Mouse (Mus musculus): ENCODE results near the gene Slit1. TPM values are rescaled to one million over a fixed set of nuclear protein-coding genes. Genes with fewer than 3 reads are reported as not detected.

Slit1 gene
- polyA plus RNA-seq, 1 experiment from 2014 or later: 0.32 TPM

DNA sequence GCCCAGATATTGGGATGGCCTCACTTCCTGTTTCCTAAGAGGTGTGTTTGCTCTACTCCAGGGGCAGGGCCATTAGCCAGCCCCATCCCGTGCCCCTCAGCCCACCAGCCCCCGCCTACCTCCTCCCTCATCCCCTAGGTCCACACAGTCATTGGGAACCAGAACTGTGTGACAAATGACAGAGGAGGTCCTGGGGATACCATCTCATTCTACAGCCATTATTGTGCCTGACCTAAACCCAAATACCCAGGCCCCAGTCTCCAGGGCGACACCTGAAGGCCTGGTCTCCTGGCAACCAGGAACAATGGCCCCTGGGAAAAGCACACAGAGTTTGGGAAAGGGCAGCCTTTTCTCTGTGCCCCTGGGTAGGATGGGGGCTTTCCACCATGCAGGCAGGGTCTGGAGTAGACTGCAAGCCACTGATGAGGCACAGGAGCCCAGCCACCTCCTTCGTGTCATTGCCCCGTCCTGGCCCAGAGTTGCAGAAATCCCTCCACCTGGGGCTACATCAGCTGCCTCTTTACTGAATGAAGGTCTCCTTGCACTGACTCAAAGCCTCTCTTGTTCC is 44.5 kb downstream of the Slit1 start:
- Histone ChIP-seq H3K27ac (replicated peaks) (no peak overlapping the region), H3K36me3 (no peaks in the 10 kb centered on the region), H3K4me1 (peaks cover 14% of the 10 kb centered on the region), H3K9me3 (no peaks in the 10 kb centered on the region), H3K9ac (no peak overlapping the region), H3K4me3 (no peak overlapping the region), H3K4me2 (no peak overlapping the region), H3K27me3 (replicated peaks) (peaks cover 64% of the 10 kb centered on the region)
- ATAC-seq (ENCODE audit: extremely low read depth, insufficient number of reproducible peaks, low FRiP score, low TSS enrichment): no peak
- WGBS: 67% methylated on average over 5 of the region's 5 CpGs

DNA sequence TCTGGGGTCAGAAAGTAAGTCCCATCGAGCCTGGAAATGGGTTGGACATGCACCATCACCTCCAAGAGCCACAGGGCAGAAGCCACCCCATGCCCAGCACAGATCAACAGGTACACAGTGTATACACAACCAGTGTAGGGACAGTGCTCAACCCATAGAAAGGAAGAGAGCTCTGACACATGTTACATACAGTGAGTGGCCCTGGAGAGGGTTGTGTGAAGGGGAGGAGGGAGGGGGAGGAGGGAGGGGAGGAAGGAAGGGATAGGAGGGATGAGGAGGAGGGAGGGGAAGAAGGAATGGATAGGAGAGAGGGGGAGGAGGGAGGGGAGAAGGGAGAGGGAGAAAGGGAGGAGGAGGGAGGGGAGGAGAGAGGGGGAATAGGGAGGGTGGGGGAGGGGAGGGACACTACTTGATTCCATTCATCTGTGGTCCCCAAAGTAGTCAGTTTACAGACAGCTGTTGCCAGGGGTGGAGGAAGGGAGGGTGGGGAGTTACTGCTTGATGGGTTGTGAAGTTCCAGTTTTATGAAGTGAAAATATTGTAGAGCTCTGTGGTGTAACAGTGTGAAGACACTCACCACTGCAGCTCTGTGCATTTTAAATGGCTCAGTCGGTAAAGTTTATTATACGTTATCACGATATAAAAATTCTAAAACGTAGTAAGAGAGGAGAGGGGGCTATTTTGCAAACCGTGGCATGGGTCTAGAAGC is 45.5 kb downstream of the Slit1 start:
- no peak overlapping the region for H3K9ac ChIP-seq
- no peak for ATAC-seq (ENCODE audit: extremely low read depth, insufficient number of reproducible peaks, low FRiP score, low TSS enrichment)
- H3K36me3 ChIP-seq: no peaks in the 10 kb centered on the region
- WGBS: 59% methylated on average over 6 of the region's 6 CpGs
- peaks cover 19% of the 10 kb centered on the region for H3K4me1 ChIP-seq
- H3K27ac ChIP-seq (replicated peaks): no peak overlapping the region
- H3K27me3 ChIP-seq (replicated peaks): peaks cover 72% of the 10 kb centered on the region
- H3K9me3 ChIP-seq: no peaks in the 10 kb centered on the region
- H3K4me2 ChIP-seq: no peak overlapping the region
- no peak overlapping the region for H3K4me3 ChIP-seq

DNA sequence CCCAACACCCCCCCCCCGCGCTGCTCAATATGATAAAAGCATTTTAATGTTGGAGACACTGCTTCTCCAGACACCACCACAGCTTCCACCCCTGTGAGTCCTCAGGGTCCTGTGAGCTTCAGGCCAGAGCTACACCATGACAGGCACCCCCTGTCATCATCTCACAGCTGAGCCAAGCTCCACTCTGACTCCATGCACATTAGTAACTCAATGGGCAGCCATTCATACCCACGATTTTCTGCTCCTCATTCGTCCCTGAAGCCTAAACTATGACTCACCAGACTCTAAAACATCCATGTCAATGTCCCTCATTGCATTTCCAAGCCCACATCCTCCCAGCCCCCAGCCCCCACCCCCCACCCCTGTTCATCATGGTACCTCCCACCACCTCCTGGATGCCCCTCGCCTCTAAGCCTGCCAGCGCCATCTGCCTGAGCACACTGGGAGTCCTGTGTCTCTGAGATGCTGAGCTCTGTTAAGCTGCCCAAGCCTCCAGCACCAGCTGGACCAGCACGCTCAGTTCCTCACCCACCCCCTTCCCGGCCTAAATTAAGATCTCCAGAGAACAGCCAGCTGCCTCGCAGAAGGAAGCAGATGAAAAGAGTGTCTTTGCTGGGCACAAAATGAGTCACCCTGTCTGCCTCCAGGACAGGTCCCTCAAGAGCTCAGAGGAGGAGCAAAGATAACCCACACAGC is 46.2 kb downstream of the Slit1 start:
- H3K4me1 ChIP-seq: peaks cover 19% of the 10 kb centered on the region
- WGBS: 33% methylated on average over 9 of the region's 9 CpGs
- no peak for ATAC-seq (ENCODE audit: extremely low read depth, insufficient number of reproducible peaks, low FRiP score, low TSS enrichment)
- H3K27me3 ChIP-seq (replicated peaks): peaks cover 74% of the 10 kb centered on the region
- H3K36me3 ChIP-seq: no peaks in the 10 kb centered on the region
- no peak overlapping the region for H3K27ac ChIP-seq (replicated peaks)
- no peak overlapping the region for H3K4me2 ChIP-seq
- no peak overlapping the region for H3K4me3 ChIP-seq
- no peak overlapping the region for H3K9ac ChIP-seq
- no peaks in the 10 kb centered on the region for H3K9me3 ChIP-seq

DNA sequence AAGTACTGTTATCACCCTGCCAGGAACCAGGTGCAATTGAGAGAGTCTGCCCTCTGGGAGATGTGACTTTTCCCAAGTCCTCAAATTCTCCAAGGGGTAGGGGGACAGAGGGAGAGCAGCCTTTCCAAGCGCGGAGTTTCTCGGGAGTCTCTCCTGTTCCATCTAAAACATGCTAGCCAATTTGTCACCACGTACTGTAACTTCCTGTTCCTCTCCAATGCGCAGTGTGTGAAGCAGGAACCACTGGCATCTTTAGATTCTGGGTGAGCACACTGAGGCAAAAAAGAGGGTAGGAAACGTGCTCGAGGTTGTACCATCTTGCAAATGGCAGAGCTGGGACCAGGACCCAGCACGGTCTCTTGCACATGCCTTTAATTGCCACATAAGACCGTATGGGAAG is 47.0 kb downstream of the Slit1 start:
- Histone ChIP-seq H3K4me3 (no peak overlapping the region), H3K4me1 (peaks cover 19% of the 10 kb centered on the region), H3K9ac (no peak overlapping the region), H3K27ac (replicated peaks) (no peak overlapping the region), H3K36me3 (no peaks in the 10 kb centered on the region), H3K9me3 (no peaks in the 10 kb centered on the region), H3K27me3 (replicated peaks) (peaks cover 79% of the 10 kb centered on the region), H3K4me2 (no peak overlapping the region)
- 70% methylated on average over 9 of the region's 9 CpGs for WGBS
- no peak for ATAC-seq (ENCODE audit: extremely low read depth, insufficient number of reproducible peaks, low FRiP score, low TSS enrichment)

DNA sequence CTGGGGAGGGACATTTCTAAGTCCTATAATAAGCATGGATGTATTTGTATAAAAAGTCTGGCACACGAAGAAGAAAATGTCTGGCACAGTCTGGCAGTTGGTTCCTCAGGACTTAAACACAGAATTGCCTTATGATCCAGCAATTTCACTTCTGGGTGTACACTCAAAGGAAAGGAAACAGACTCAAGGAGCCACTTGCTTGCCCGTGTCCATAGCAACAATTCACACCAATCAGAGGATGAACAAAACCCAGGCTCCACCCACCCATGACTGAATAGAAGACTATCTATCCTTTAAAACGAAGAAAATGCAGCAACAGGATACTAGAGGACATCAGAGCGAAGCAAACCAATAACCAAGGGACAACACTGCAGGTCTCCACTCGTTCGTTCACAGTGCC is 48.4 kb downstream of the Slit1 start:
- H3K9ac ChIP-seq: no peak overlapping the region
- H3K27ac ChIP-seq (replicated peaks): no peak overlapping the region
- peaks cover 19% of the 10 kb centered on the region for H3K4me1 ChIP-seq
- H3K9me3 ChIP-seq: no peaks in the 10 kb centered on the region
- 69% methylated on average over 6 of the region's 6 CpGs for WGBS
- H3K27me3 ChIP-seq (replicated peaks): peaks cover 77% of the 10 kb centered on the region
- H3K4me3 ChIP-seq: no peak overlapping the region
- no peak overlapping the region for H3K4me2 ChIP-seq
- H3K36me3 ChIP-seq: no peaks in the 10 kb centered on the region
- ATAC-seq (ENCODE audit: extremely low read depth, insufficient number of reproducible peaks, low FRiP score, low TSS enrichment): no peak

DNA sequence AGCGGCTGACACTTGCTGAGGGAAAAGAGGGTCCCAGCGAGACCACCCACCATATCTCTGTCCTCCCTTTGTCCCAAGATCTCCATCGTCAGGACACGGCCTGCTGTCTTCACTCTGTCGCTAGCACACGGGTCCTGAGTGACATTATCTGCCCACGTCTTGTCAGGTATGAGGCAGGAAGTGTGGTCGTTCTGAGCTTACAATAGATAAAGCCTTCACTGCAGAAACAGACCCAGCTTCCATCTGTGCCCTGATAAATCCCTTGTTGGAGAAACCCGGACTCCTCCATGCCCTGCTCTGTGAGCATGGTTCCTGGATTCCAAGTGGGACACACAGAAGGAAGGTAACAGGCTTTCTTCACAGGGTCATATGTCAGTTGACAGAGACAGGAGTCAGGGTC is 48.9 kb downstream of the Slit1 start:
- Histone ChIP-seq H3K4me3 (no peak overlapping the region), H3K4me2 (no peak overlapping the region), H3K27me3 (replicated peaks) (peaks cover 78% of the 10 kb centered on the region), H3K9me3 (no peaks in the 10 kb centered on the region), H3K4me1 (peaks cover 19% of the 10 kb centered on the region), H3K27ac (replicated peaks) (no peak overlapping the region), H3K9ac (no peak overlapping the region), H3K36me3 (no peaks in the 10 kb centered on the region)
- 22% methylated on average over 9 of the region's 9 CpGs for WGBS
- ATAC-seq (ENCODE audit: extremely low read depth, insufficient number of reproducible peaks, low FRiP score, low TSS enrichment): no peak

DNA sequence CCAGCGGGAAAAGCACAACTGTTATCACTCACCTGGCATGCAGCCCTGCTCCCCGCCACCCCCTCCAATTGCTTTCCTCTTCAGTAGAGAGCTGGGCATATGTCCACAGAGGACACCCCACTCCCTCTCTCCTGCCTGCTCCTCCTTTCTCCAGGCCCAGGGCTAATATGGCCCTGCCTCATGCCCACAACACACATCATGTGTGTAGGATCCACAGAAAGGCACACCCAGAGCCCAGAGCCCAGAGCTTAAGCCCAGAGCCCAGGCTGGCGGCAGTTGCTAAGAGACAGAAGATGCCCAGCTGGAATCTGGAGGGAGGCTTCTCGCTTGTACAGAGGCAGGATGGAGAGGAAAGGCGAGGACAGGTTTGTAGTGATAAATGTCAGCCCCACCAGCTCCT is 49.7 kb downstream of the Slit1 start:
- no peaks in the 10 kb centered on the region for H3K36me3 ChIP-seq
- H3K4me2 ChIP-seq: no peak overlapping the region
- ATAC-seq (ENCODE audit: extremely low read depth, insufficient number of reproducible peaks, low FRiP score, low TSS enrichment): no peak
- H3K27me3 ChIP-seq (replicated peaks): peaks cover 79% of the 10 kb centered on the region
- no peak overlapping the region for H3K27ac ChIP-seq (replicated peaks)
- peaks cover 19% of the 10 kb centered on the region for H3K4me1 ChIP-seq
- no peak overlapping the region for H3K4me3 ChIP-seq
- H3K9me3 ChIP-seq: no peaks in the 10 kb centered on the region
- no peak overlapping the region for H3K9ac ChIP-seq
- 28% methylated on average over 5 of the region's 5 CpGs for WGBS

DNA sequence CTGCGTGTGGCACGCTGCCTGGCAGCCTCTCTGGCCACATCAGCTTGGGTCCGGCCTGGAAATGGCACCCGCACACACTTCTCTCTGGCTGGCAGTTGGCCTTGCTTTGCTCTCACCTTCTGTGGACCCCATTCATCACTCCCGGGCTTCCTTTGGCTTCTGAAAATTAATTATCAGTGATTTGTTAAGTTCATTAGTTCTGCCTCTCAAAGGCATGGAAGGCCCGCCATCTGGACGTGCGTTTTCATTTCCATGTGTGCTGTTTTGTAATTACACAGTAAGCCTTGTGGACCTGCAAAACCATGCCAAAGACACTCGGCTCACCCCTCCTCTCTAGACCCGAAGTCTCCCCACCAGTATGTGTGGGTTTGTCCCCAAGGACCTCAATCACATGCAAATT is 53.4 kb downstream of the Slit1 start:
- WGBS: 80% methylated on average over 10 of the region's 10 CpGs
- H3K4me1 ChIP-seq: peaks cover 13% of the 10 kb centered on the region; the same call in 1 of the 2 replicates
- no peak overlapping the region for H3K27ac ChIP-seq (replicated peaks)
- H3K4me3 ChIP-seq: no peak overlapping the region
- no peak overlapping the region for H3K4me2 ChIP-seq
- H3K9me3 ChIP-seq: no peaks in the 10 kb centered on the region
- no peak for ATAC-seq (ENCODE audit: extremely low read depth, insufficient number of reproducible peaks, low FRiP score, low TSS enrichment)
- H3K9ac ChIP-seq: no peak overlapping the region
- H3K36me3 ChIP-seq: no peaks in the 10 kb centered on the region
- peaks cover 77% of the 10 kb centered on the region for H3K27me3 ChIP-seq (replicated peaks)

DNA sequence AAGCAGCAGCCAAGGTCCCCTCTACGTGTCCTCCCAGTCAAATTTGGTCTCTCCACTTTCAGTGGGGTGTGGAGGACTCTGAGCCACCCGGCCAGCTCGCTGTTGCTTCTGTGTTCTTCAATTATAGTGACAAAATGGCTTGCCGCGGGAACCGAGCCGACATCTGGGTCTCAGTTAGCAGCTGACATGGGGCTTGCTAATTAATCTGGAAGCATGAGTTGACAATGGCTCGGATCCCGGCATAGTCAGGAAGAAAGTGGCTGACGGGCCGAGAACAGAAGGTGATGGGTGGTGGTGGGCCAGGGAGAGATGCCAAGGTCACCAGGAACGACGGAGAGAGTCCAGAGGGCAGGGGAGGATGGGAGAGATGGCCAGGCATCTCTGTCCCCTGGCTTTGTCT is 55.2 kb downstream of the Slit1 start:
- Histone ChIP-seq H3K9me3 (no peaks in the 10 kb centered on the region), H3K36me3 (no peaks in the 10 kb centered on the region), H3K9ac (no peak overlapping the region), H3K4me2 (no peak overlapping the region), H3K4me1 (no peaks in the 10 kb centered on the region), H3K27me3 (replicated peaks) (peaks cover 69% of the 10 kb centered on the region), H3K27ac (replicated peaks) (no peak overlapping the region), H3K4me3 (no peak overlapping the region)
- 60% methylated on average over 13 of the region's 13 CpGs for WGBS
- ATAC-seq (ENCODE audit: extremely low read depth, insufficient number of reproducible peaks, low FRiP score, low TSS enrichment): no peak

DNA sequence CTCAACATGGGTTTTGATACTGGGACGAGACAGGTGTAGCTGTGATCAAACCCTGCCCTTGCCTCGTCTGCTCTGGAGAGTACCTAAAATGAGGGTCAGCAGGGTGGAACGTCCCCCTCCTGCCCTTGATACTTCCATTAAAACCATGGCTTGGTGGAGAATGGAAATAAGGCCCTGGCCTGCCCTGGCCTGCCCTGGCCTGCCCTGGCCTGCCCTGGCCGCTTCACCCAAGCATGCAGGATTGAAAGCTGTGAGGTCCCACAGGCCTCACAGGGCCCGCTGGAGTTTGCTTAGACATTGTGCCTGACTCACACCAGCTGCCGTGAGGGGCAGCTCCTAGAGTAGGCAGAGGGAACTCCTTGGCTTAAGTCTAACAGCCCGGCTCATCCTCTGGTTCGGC is 55.6 kb downstream of the Slit1 start:
- no peaks in the 10 kb centered on the region for H3K9me3 ChIP-seq
- ATAC-seq (ENCODE audit: extremely low read depth, insufficient number of reproducible peaks, low FRiP score, low TSS enrichment): no peak
- no peaks in the 10 kb centered on the region for H3K4me1 ChIP-seq
- H3K9ac ChIP-seq: no peak overlapping the region
- H3K4me3 ChIP-seq: no peak overlapping the region
- no peak overlapping the region for H3K4me2 ChIP-seq
- 78% methylated on average over 8 of the region's 8 CpGs for WGBS
- no peak overlapping the region for H3K27ac ChIP-seq (replicated peaks)
- peaks cover 68% of the 10 kb centered on the region for H3K27me3 ChIP-seq (replicated peaks)
- no peaks in the 10 kb centered on the region for H3K36me3 ChIP-seq

DNA sequence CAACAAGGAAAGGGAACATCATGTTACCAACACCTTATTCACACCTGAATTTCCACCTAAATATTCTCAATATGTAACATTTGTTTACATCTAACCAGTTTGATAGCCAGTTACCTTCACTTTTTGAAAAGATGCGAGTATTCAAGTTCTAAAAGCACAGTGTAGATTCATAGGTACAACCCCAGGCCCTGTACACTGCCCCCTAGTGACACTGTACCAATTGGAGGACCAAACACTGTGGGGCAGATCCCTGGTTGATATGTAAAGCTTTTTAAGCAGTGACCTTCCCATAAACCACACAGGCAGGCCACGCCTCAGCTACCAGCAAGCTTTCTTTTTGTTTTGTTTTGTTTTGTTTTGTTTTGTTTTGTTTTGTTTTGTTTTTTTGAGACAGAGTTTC is 57.3 kb downstream of the Slit1 start:
- no peaks in the 10 kb centered on the region for H3K4me1 ChIP-seq
- H3K9ac ChIP-seq: no peak overlapping the region
- H3K27ac ChIP-seq (replicated peaks): no peak overlapping the region
- no peaks in the 10 kb centered on the region for H3K36me3 ChIP-seq
- no peak overlapping the region for H3K4me3 ChIP-seq
- peaks cover 54% of the 10 kb centered on the region for H3K27me3 ChIP-seq (replicated peaks)
- WGBS: 85% methylated on average over 2 of the region's 2 CpGs
- no peak overlapping the region for H3K4me2 ChIP-seq
- no peaks in the 10 kb centered on the region for H3K9me3 ChIP-seq
- no peak for ATAC-seq (ENCODE audit: extremely low read depth, insufficient number of reproducible peaks, low FRiP score, low TSS enrichment)
